Mouse (Mus musculus) lung, postnatal 14 days (tissue): ENCODE measurements around the gene Wscd2.

ENCODE experiments used
- DNase-seq: peaks from one replicate; pipeline ENCODE4 v3.0.0; 2021

Wscd2 gene

GRCm38 (mm10) chr5:113487879-113488278, 2.3 kb upstream of the Wscd2 start:
- no peak for DNase-seq

GRCm38 (mm10) chr5:113489617-113490016, 516 bp upstream of the Wscd2 start:
- no peak for DNase-seq

- peak; percentile 30 for DNase-seq
These were observed 531 bp downstream of the Wscd2 start for GRCm38 (mm10) chr5:113490467-113491260.

- DNase-seq = no peak
These were observed 1.4 kb downstream of the Wscd2 start for GRCm38 (mm10) chr5:113491552-113491951.

GRCm38 (mm10) chr5:113491988-113492387, 1.9 kb downstream of the Wscd2 start:
- no peak for DNase-seq

GRCm38 (mm10) chr5:113492417-113493035, 2.4 kb downstream of the Wscd2 start:
- DNase-seq = peak; percentile 11

- DNase-seq = no peak
These were observed 3.9 kb downstream of the Wscd2 start for GRCm38 (mm10) chr5:113493997-113494396.

- no peak for DNase-seq
These were observed 6.8 kb downstream of the Wscd2 start for GRCm38 (mm10) chr5:113496926-113497325.

- DNase-seq = no peak
These were observed 9.3 kb downstream of the Wscd2 start for GRCm38 (mm10) chr5:113499421-113499820.

GRCm38 (mm10) chr5:113503276-113503675, 13.1 kb downstream of the Wscd2 start:
- no peak for DNase-seq

- DNase-seq = no peak
These were observed 14.5 kb downstream of the Wscd2 start for GRCm38 (mm10) chr5:113504654-113505053.

GRCm38 (mm10) chr5:113506065-113506464, 15.9 kb downstream of the Wscd2 start:
- DNase-seq = no peak

- no peak for DNase-seq
These were observed 16.6 kb downstream of the Wscd2 start for GRCm38 (mm10) chr5:113506779-113507178.

GRCm38 (mm10) chr5:113509167-113509566, 19.0 kb downstream of the Wscd2 start:
- DNase-seq = no peak

GRCm38 (mm10) chr5:113513640-113514039, 23.5 kb downstream of the Wscd2 start:
- no peak for DNase-seq

GRCm38 (mm10) chr5:113514062-113514461, 23.9 kb downstream of the Wscd2 start:
- DNase-seq = no peak

GRCm38 (mm10) chr5:113516119-113516872, 26.2 kb downstream of the Wscd2 start:
- DNase-seq = no peak

- peak; percentile 52 for DNase-seq
These were observed 26.8 kb downstream of the Wscd2 start for GRCm38 (mm10) chr5:113516873-113517336.

- DNase-seq = no peak
These were observed 27.3 kb downstream of the Wscd2 start for GRCm38 (mm10) chr5:113517387-113517786.

GRCm38 (mm10) chr5:113521037-113521436, 30.9 kb downstream of the Wscd2 start:
- DNase-seq = no peak

- no peak for DNase-seq
These were observed 48.7 kb downstream of the Wscd2 start for GRCm38 (mm10) chr5:113538826-113539225.

GRCm38 (mm10) chr5:113539438-113539837, 49.3 kb downstream of the Wscd2 start:
- DNase-seq = no peak

GRCm38 (mm10) chr5:113539858-113540257, 49.7 kb downstream of the Wscd2 start:
- DNase-seq = no peak

- DNase-seq = no peak
These were observed 51.1 kb downstream of the Wscd2 start for GRCm38 (mm10) chr5:113541196-113541595.
